Mouse (Mus musculus): ENCODE measurements at regions not wholly inside any gene's neighbourhood (a gene's known extent, or its start where the extent isn't known, plus 50 kb on each side); places are given as distances from the start of the nearest gene placed in this dataset.

DNA sequence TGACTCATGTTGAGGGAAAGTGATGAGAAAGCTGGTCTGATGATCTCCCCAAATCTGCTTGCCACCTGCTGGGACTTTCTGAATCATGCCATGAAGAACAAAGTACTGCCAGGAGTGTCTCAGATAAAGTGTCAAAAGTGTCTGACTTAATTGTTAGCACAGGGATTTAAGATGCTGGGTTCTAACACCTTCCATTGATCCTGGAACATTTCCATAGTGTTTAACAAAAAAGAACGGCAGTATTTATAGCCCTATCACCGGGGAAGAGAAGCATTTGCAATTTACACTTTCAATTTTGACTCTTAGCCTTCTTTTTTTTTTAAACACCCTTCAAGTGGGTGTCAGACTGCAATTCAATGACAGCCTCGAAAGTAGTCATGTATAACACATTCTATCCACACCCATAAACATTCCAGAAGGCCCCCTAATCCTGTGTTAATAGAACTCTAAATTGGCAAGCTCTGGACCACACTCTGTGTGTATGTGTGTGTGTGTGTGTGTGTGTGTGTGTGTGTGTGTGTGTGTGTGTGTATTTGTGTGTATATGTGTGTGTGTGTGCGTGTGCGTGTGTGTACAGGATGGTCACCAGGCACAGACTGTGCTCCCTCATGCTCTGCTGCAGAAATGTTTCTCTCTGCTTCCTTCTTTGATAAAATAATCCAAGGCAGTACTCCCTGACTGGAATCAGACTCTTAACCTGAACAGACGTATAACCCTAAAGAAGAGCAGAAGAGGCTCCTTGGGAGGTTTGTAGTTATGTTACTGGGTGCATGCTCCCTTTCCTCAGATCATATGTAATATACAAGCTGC lies 313.2 kb downstream of the Rnd3 start:
- TF ChIP-seq CTCF (IDR thresholded peaks at IDR 0.05; ENCODE audit: borderline replicate concordance, insufficient read depth, low read length) (no peak), POLR2A (IDR thresholded peaks at IDR 0.05; ENCODE audit: low read depth, low read length) (no peak)
